Mouse (Mus musculus): ENCODE measurements around the gene Atp2c2.

DNA sequence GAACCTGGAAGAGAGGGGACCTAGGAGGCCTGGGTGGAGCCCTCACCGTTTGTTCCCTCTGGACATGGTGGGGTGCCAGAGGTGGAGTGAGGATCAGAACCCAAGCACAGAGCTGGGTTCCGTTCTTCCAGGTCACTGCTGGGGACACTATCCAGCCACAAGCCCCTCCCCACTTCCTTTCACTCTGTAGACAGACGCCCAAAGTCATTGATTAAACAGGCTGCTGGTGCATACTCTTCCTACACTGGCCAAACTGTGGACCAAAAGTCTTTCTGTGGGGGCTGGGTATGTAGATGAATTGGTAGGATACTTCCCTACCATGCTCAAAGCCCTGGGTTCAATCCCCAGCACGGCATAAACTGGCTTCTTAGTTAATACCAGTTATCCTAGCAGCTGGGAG is 7.8 kb upstream of the Atp2c2 start:
- TF ChIP-seq CTCF (IDR thresholded peaks at IDR 0.05; ENCODE audit: extremely low read depth, insufficient read depth, low read length) (no peak), POLR2A (IDR thresholded peaks at IDR 0.05; ENCODE audit: extremely low read depth, insufficient read depth, low read length) (no peak)
